Mouse (Mus musculus): ENCODE results near the gene Itgae.

- TF ChIP-seq TAL1 (IDR thresholded peaks at IDR 0.05; ENCODE audit: low read length) = no peak
- no peak for TF ChIP-seq GATA1 (IDR thresholded peaks at IDR 0.05; ENCODE audit: low read length)
Observed at GRCm38 (mm10) chr11:73160811-73161200, 70.4 kb downstream of the Itgae start.
